Mouse (Mus musculus): ENCODE data around the gene Ubr2. TPM values are rescaled to one million over a fixed set of nuclear protein-coding genes. Genes with fewer than 3 reads are reported as not detected.

The Ubr2 gene
- total RNA-seq, 2 experiments from 2014 or later: 37.7 to 44.1 TPM

- no peak for DNase-seq (ENCODE audit: low spot score in 2 of 2)
Observed at GRCm38 (mm10) chr17:46885218-46885909, 125.0 kb downstream of the Ubr2 start.

GRCm38 (mm10) chr17:46884766-46885165 lies 125.6 kb downstream of the Ubr2 start:
- DNase-seq (ENCODE audit: low spot score in 2 of 2): no peak

- no peak for DNase-seq (ENCODE audit: low spot score in 2 of 2)
Observed at GRCm38 (mm10) chr17:46883107-46883506, 127.2 kb downstream of the Ubr2 start.

- DNase-seq (ENCODE audit: low spot score in 2 of 2): no peak
Observed at GRCm38 (mm10) chr17:46881728-46882127, 128.6 kb downstream of the Ubr2 start.

GRCm38 (mm10) chr17:46880322-46880721 lies 130.0 kb downstream of the Ubr2 start:
- no peak for DNase-seq (ENCODE audit: low spot score in 2 of 2)

GRCm38 (mm10) chr17:46879841-46880311 lies 130.5 kb downstream of the Ubr2 start:
- DNase-seq (ENCODE audit: low spot score in 2 of 2): no peak

Other genes with a start within 250 kb of the Ubr2 start
- not detected for gene Ptcra, start 246.8 kb downstream of the Ubr2 start, total RNA-seq (2021)
- 10 to 100 TPM; 34.7 to 43.2 TPM for gene 2310039H08Rik, start 237.9 kb downstream of the Ubr2 start, total RNA-seq (2021)
- gene Rpl7l1, start 227.9 kb downstream of the Ubr2 start, total RNA-seq (2021): 10 to 100 TPM; 71.1 to 76.2 TPM
- 10 to 100 TPM; 17.0 to 17.6 TPM for gene Bicral, start 152.1 kb downstream of the Ubr2 start, total RNA-seq (2021)
- 10 to 100 TPM; 24.7 to 27.0 TPM for gene Tbcc, start 119.9 kb downstream of the Ubr2 start, total RNA-seq (2021)
- gene Prph2, start 100.1 kb downstream of the Ubr2 start, total RNA-seq (2021): not detected